Mouse (Mus musculus): ENCODE results near the gene Kidins220.

- no peak for TF ChIP-seq POLR2A (IDR thresholded peaks at IDR 0.05; ENCODE audit: low read depth, low read length)
- TF ChIP-seq CTCF (IDR thresholded peaks at IDR 0.05; ENCODE audit: borderline replicate concordance, insufficient read depth, low read length) = no peak
Observed at GRCm38 (mm10) chr12:24944597-24944996, 30.1 kb upstream of the Kidins220 start.
